Mouse (Mus musculus) retina, postnatal 7 days (tissue): Measurements from ENCODE around the gene Rab25.

Experiments used
- DNase-seq: peaks from one replicate; pipeline ENCODE4 v3.0.0-alpha.2; 2012; ENCODE audit warnings: low read depth, low spot score

The Rab25 gene

GRCm38 (mm10) chr3:88542486-88542885 is 5.6 kb downstream of the Rab25 start:
- DNase-seq: no peak

DNA sequence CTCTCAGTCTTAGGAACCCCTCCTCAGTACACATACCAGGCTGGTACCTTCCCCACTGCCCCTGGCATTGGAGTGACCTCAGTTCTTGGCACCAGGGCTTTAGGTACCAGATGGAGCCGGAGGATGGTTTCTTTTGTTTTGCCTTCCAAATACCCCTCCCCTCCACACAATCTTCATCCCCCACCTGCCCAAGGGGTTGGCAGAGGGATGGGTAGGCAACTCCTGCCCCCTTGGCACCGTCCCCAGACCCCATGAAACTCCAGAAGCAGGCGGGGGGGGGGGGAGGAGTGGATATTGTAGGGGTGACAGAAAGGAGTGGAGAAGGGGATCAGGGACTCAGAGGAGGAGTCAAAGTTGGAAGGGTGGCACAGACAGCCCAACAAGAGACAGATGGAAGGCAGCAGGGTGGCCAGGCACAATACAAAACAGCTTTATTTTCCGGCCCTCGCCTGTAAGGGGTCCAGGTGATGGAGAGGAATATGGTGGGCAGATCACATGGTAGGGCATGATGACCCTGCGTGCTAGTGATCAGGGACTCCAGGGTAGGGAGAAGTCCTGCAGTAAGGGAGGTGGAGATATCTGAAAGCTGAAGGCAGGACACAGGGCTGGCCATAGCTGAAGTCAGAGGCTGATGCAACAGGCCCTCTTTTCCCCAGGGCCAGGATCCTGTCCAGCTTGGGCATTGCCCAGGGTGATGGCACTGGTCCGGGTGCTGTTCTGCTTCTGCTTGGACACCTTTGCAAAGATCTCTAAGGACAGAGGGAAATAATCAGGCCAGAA is 6.3 kb downstream of the Rab25 start:
- no peak for DNase-seq

- DNase-seq: no peak
These were observed 8.0 kb downstream of the Rab25 start for GRCm38 (mm10) chr3:88540085-88540484.

- no peak for DNase-seq
These were observed 8.7 kb downstream of the Rab25 start for GRCm38 (mm10) chr3:88539397-88539796.

- no peak for DNase-seq
These were observed 9.6 kb downstream of the Rab25 start for GRCm38 (mm10) chr3:88538271-88539145.

DNA sequence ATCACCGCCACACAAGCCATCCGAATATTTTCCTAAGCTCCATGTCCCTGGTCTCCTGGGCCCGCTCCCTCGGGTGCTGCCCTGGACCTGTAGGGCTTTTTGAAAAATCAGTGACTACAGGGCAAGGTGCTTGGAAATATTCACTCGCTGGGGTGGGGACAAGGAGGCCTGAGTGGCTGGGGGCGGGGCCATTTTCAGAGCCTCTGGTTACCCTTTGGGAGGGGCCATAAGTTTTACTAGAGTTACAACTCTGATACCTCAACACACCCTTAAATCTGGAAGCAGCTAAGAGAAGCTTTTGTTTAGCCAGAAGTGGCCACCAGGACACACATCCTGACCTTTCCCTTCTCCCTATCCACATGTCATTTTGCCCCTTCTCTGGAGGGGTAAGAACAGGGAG is 11.0 kb downstream of the Rab25 start:
- DNase-seq: no peak

- no peak for DNase-seq
These were observed 11.8 kb downstream of the Rab25 start for GRCm38 (mm10) chr3:88536103-88536930.

- DNase-seq: no peak
These were observed 12.6 kb downstream of the Rab25 start for GRCm38 (mm10) chr3:88535527-88535926.

- no peak for DNase-seq
These were observed 13.1 kb downstream of the Rab25 start for GRCm38 (mm10) chr3:88535005-88535404.

DNA sequence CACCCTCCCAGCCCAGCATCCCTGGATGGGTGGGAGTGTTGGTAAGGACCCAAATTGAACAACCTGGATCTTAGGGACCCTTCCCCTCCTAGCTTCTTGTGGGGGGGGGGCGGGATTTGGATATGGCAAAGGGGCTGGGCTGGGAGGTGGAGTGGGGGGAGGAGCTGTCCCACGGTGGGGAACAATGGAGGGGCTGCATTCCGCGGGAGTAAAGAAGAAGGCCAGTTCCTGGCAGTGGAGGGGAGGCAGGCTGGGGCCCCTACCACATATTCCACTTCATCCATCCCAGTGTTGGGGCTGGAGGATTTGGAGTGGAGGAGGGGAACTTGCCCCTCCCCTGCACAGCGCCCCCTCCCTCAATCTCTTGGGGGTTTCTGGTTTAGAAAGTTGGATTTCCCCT is 14.4 kb downstream of the Rab25 start:
- DNase-seq: no peak

DNA sequence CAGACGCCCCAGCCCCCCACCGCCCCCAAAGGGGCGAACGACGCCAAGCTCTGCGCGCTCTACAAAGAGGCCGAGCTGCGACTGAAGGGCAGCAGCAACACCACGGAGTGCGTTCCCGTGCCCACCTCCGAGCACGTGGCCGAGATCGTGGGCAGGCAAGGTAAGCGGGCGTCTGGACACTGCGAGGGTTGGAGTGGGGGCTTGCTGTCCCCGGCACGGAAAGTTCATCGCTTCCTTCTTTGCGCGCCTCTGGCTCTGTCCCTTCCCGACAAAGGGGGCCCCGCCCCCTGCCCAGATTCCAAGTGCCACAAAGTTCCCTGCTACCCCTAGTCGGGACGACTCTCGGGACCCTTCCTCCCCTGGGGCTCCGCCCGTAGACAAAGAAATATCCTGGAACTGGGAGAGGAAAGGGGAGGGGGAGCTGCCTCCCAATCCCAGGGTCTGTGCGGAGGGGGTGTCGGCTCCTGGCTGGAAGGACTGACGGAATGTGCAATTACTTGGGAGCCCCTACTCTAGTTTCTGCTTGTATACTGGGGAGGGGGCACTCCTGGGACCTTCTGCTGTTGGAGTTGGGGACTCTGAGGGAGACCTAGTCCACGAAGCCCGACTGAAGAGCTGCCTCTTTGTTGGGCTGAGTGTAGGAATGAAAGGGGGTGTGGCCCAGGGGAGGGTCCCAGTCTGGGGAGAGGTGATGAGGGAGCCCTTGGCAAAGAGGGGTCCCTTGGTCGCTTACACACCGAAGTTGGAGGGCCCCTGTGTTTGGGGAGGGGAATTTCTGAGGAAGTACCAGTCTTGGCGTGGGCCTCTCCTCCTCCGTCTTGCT is 15.2 kb downstream of the Rab25 start:
- no peak for DNase-seq

DNA sequence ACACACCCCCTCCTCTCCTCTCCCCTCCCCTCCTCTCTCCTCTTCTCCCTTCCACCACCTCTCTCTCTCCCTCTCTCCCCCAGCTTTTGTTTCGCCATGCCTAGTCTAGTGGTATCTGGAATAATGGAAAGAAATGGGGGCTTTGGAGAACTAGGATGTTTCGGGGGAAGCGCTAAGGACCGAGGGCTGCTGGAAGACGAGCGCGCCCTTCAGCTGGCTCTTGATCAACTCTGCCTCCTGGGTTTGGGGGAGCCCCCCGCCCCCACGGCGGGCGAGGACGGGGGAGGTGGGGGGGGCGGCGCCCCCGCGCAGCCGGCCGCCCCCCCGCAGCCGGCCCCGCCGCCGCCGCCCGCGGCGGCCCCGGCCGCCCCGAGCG is 15.8 kb downstream of the Rab25 start, which contains the start of gene Mex3a:
Gene Mex3a, plus strand, starts transcription at position 97 of the 376 bp plus-strand sequence.
- no peak for DNase-seq

GRCm38 (mm10) chr3:88531348-88532298 is 16.5 kb downstream of the Rab25 start:
- peak; percentile 68 for DNase-seq

- no peak for DNase-seq
These were observed 17.8 kb downstream of the Rab25 start for GRCm38 (mm10) chr3:88530082-88530864.

GRCm38 (mm10) chr3:88529204-88530000 is 18.7 kb downstream of the Rab25 start:
- DNase-seq: no peak

GRCm38 (mm10) chr3:88528646-88529045 is 19.5 kb downstream of the Rab25 start:
- DNase-seq: no peak

DNA sequence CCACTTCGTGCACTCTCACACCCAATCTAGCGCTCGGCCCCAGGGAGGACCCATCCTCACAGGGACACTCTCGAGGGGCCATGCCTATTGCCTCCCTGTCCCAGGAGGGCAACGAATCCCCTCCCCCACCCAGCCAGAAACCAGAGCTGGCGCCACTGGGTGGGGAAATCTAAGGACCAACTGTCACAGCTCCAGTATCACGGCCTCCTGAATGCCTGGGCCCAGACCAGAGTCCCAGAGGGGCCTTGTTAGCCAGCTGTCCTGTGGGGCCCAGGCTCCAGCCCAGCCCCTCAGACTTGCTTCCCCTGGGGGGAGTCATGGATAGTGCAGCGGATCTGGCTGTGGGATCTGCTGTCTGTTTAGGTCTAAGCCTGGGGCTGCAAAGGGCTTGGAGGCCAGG is 20.5 kb downstream of the Rab25 start:
- DNase-seq: no peak
